Mouse (Mus musculus): Measurements from ENCODE around the gene Otof. TPM values are rescaled to one million over a fixed set of nuclear protein-coding genes. Genes with fewer than 3 reads are reported as not detected.

The Otof gene
- polyA plus RNA-seq, 1 experiment from 2014 or later: not detected

GRCm38 (mm10) chr5:30427406-30427805, 34.3 kb downstream of the Otof start:
- no peak for DNase-seq (ENCODE audit: low read depth, low spot score)
- ChIA-PET CTCF (no interaction called here), POLR2A (no interaction called here)
- TF ChIP-seq CTCF (IDR thresholded peaks at IDR 0.05): no peak
- in situ Hi-C loops (cut with MboI; ENCODE audit: low pct_unique_long_range_greater_than_20kb): no loop called here
- H3K27me3 ChIP-seq: peaks cover 21% of the 10 kb centered on the region
- no peak for ATAC-seq

DNA sequence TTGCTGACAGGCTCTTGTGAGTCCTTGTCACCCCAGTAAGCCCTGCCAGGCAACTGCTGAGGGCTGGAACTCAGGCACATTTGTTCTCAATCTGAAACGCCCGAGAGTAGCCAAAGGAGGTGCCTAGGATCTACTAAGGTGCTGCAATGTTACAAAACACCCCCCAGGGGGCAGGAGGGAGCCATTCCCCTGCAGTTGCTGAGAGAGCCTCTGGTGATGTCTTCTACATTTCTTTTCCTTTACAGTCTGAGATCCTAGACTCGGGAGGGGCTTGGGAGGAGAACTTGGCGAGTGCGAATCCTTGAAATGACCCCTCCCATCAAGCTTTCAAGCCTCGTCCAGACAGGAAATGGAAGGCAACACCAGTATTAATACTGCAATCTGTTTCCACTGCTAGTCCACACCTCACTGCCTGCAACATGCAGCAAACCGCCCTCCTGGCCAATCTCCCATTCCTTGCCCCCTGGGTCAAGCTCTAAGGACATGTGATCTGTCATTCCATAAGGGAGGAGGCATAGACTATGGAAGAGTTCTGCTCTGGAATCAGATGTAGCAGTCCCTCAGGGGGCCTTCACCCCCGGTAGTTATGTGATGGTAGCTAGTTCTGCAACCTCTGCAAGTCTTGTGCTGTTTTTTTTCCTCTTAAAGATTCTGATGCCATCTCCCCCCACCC, 38.0 kb downstream of the Otof start:
- no peak for DNase-seq (ENCODE audit: low read depth, low spot score)
- in situ Hi-C loops (cut with MboI; ENCODE audit: low pct_unique_long_range_greater_than_20kb): loop anchor here (5.0 kb wide), 1 partner anchor 214 kb away; no protein-coding TSS in a partner anchor
- ChIA-PET POLR2A (no interaction called here), CTCF (interaction anchor here (1.0 to 1.4 kb wide), 4 partner anchors 12 to 204 kb away, joined by 3 read pairs; no protein-coding TSS in a partner anchor)
- peaks cover 17% of the 10 kb centered on the region for H3K27me3 ChIP-seq
- ATAC-seq: peak; percentile 33
- TF ChIP-seq CTCF (IDR thresholded peaks at IDR 0.05): peak; percentile 87

DNA sequence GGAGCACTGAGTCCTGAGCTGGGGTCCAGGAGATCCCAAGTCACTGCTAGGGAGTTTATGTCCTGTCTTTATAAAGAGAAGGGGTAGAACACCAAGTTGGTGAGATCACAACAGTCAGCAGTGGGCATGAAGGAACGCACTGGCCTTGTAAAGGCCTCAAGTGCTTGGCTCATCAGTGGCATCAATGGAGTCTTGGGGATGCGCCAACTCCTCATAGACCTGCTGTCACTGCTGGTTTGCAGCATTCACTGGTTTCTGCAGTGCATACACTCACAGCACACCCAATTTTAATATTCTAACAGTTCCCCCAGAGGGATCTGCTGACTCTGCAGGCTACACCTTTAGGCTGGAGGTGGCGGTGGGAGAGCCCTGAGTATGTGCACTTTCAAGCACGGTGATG, 38.6 kb downstream of the Otof start:
- no peak for ATAC-seq
- in situ Hi-C loops (cut with MboI; ENCODE audit: low pct_unique_long_range_greater_than_20kb): loop anchor here (5.0 kb wide), 1 partner anchor 214 kb away; no protein-coding TSS in a partner anchor
- ChIA-PET CTCF (interaction anchor here (1.0 to 1.4 kb wide), 2 partner anchors 12 to 61 kb away, joined by 3 read pairs; no protein-coding TSS in a partner anchor), POLR2A (no interaction called here)
- DNase-seq (ENCODE audit: low read depth, low spot score): no peak
- no peak for TF ChIP-seq CTCF (IDR thresholded peaks at IDR 0.05)
- peaks cover 17% of the 10 kb centered on the region for H3K27me3 ChIP-seq

- CTCF ChIA-PET: no interaction called here
- in situ Hi-C loops (cut with MboI; ENCODE audit: low pct_unique_long_range_greater_than_20kb): no loop called here
- DNase-seq (ENCODE audit: low read depth, low spot score) (no peak), ATAC-seq (no peak)
- no peak for TF ChIP-seq CTCF (IDR thresholded peaks at IDR 0.05)
- peaks cover 21% of the 10 kb centered on the region for H3K27me3 ChIP-seq
- POLR2A ChIA-PET: no interaction called here
Measured at GRCm38 (mm10) chr5:30416665-30417064, 45.1 kb downstream of the Otof start.

- POLR2A ChIA-PET: no interaction called here
- DNase-seq (ENCODE audit: low read depth, low spot score) (no peak), ATAC-seq (no peak)
- no peak for TF ChIP-seq CTCF (IDR thresholded peaks at IDR 0.05)
- peaks cover 19% of the 10 kb centered on the region for H3K27me3 ChIP-seq
- in situ Hi-C loops (cut with MboI; ENCODE audit: low pct_unique_long_range_greater_than_20kb): no loop called here
- CTCF ChIA-PET: interaction anchor here (1.0 kb wide), 1 partner anchor 29 kb away, joined by 3 read pairs; no protein-coding TSS in a partner anchor
Measured at GRCm38 (mm10) chr5:30415876-30416275, 45.9 kb downstream of the Otof start.

DNA sequence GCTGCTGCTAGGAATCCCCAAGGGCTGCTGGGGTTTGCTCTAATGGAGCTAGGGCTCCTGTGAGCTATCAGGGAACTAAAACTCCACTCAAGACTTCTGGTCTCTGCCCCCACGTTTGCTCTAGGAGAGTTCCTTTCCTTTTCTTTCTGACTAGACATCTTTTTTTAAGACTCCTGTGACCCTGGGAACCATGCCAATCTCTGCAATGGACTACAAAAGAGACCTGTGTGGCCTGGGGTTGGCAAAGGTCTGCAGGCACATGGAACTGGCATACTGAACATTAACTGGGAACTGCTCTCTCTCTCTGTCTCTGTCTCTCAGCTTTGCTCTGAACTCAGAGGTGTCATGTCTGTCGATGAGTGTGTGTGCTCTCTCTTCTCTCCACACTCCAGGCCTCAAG, 46.4 kb downstream of the Otof start:
- ChIA-PET POLR2A (no interaction called here), CTCF (interaction anchor here (1.0 kb wide), 1 partner anchor 30 kb away, joined by 3 read pairs; no protein-coding TSS in a partner anchor)
- peaks cover 15% of the 10 kb centered on the region for H3K27me3 ChIP-seq
- no peak for DNase-seq (ENCODE audit: low read depth, low spot score)
- in situ Hi-C loops (cut with MboI; ENCODE audit: low pct_unique_long_range_greater_than_20kb): no loop called here
- no peak for TF ChIP-seq CTCF (IDR thresholded peaks at IDR 0.05)
- no peak for ATAC-seq

DNA sequence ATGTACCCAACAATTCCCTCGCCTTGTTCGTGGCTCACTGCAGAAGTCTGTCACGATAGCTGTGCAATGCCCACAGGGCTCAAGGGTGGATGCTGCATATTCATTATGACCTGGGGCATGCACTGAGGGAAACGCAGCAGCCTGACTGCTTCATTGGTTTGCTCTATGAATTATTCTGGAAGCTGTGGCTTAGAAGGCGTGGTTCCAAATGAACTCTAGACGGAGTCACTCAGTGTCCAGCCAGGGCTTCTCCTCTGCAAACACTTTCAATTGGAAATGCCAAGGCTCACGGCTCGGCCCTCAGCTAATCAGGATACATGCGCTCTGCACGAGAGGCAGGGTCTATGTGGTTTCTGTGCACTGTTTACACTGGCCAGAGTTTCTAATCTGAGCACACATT, 50.2 kb downstream of the Otof start:
- no peak for TF ChIP-seq CTCF (IDR thresholded peaks at IDR 0.05)
- ChIA-PET POLR2A (no interaction called here), CTCF (interaction anchor here (1.1 kb wide), 1 partner anchor 11 kb away, joined by 3 read pairs; no protein-coding TSS in a partner anchor)
- DNase-seq (ENCODE audit: low read depth, low spot score) (no peak), ATAC-seq (no peak)
- peaks cover 12% of the 10 kb centered on the region for H3K27me3 ChIP-seq
- in situ Hi-C loops (cut with MboI; ENCODE audit: low pct_unique_long_range_greater_than_20kb): no loop called here

DNA sequence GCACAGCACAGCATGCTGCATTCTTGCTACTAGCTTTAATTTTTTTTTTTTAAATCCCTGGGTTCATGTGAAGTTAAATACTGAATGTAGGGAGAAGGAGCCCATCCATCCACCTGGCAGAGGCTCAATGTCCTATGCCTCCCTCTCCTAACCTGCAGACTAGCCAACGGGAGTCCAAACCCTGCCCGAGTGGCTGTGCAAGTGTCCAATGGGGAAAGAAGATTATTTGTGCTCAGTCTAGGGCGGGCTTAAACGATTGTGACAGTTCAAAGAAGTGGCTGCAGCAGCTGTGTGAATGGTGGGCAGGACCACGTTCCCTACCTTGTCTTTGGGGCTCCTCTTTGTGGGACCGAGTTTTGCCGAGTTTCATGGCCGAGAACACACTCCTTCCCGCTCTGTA, 54.9 kb downstream of the Otof start:
- TF ChIP-seq CTCF (IDR thresholded peaks at IDR 0.05): no peak
- no peak for DNase-seq (ENCODE audit: low read depth, low spot score)
- POLR2A ChIA-PET: no interaction called here
- in situ Hi-C loops (cut with MboI; ENCODE audit: low pct_unique_long_range_greater_than_20kb): no loop called here
- CTCF ChIA-PET: interaction anchor here (0.8 to 1.0 kb wide), 2 partner anchors 18 to 198 kb away, joined by 3 read pairs; no protein-coding TSS in a partner anchor
- no peak for ATAC-seq
- peaks cover 13% of the 10 kb centered on the region for H3K27me3 ChIP-seq

DNA sequence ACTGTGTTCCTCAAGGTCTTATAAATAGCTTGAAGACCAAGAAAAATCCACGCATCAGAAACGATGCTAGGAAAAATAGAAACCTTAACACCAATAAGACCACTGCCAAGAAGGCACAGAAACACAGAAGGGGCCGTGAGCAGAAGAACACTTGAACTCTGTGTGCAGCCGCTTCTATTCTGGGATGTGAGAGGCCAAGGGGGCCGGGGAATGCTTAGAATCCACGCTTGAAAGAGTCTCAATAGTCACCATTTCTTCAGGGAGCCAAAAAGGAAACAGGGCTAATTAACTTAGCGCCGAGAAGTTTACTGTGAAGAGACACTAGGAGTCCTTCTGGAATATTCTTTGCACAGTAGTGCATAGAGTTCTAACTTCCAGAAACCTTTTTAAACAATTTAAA, 60.6 kb downstream of the Otof start:
- ChIA-PET POLR2A (interaction anchor here (0.5 kb wide), 2 partner anchors 24 to 241 kb away, joined by 3 to 4 read pairs; no protein-coding TSS in a partner anchor), CTCF (interaction anchor here (1.0 kb wide), 1 partner anchor 112 kb away, joined by 3 read pairs; no protein-coding TSS in a partner anchor)
- no peak for DNase-seq (ENCODE audit: low read depth, low spot score)
- no peak for ATAC-seq
- peaks cover 14% of the 10 kb centered on the region for H3K27me3 ChIP-seq
- TF ChIP-seq CTCF (IDR thresholded peaks at IDR 0.05): no peak
- in situ Hi-C loops (cut with MboI; ENCODE audit: low pct_unique_long_range_greater_than_20kb): no loop called here

DNA sequence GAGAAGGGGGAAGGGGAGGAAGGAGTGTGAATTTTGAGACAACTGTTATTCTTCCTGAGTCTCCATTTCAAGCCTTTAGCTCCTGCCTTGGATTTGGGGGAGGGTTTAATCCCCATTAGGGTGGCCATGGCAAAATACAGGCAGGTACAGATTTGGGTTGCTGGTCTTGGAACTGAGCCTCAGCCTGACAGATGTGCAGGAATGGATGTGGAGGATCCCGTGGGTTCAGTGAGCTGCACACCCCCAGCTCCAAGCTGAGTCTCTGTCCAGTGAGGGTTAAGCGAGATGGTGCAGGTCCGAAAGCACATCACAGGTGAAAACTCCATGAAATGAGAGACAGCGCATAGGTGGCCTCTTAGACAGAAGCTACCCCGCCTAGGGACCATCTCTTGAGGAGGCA, 61.2 kb downstream of the Otof start:
- CTCF ChIA-PET: interaction anchor here (1.0 kb wide), 1 partner anchor 113 kb away, joined by 3 read pairs; no protein-coding TSS in a partner anchor
- in situ Hi-C loops (cut with MboI; ENCODE audit: low pct_unique_long_range_greater_than_20kb): no loop called here
- DNase-seq (ENCODE audit: low read depth, low spot score) (no peak), ATAC-seq (no peak)
- no peak for TF ChIP-seq CTCF (IDR thresholded peaks at IDR 0.05)
- H3K27me3 ChIP-seq: peaks cover 14% of the 10 kb centered on the region
- POLR2A ChIA-PET: interaction anchor here (0.5 kb wide), 1 partner anchor 242 kb away, joined by 4 read pairs; no protein-coding TSS in a partner anchor

DNA sequence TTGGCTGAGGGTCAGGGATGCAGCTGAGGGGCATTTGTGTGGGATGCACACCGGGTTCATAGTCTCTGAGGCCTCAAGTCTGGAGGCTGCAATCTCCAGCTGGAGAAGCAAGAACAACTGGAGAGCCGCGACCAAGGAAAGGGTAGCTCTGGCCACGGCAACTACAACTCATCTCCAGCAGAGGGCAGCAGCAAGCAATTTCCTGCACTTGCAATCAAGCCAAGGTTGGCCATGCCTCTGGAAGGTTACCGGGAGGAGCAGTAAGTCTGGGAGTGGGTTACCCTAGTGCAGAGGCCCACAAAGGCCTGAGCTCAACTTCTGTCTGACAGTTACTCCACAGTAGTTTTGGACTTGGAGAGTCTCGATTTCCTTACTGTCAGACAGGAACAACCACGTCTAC, 70.3 kb downstream of the Otof start:
- ChIA-PET CTCF (interaction anchor here (0.6 to 1.6 kb wide), 12 partner anchors 9 to 384 kb away, joined by 3 to 7 read pairs (median 3); partner anchors contain the start of gene Slc35f6), POLR2A (no interaction called here)
- peaks cover 30% of the 10 kb centered on the region for H3K27me3 ChIP-seq
- in situ Hi-C loops (cut with MboI; ENCODE audit: low pct_unique_long_range_greater_than_20kb): no loop called here
- ATAC-seq: peak; percentile 62
- no peak for DNase-seq (ENCODE audit: low read depth, low spot score)
- TF ChIP-seq CTCF (IDR thresholded peaks at IDR 0.05): no peak

Data from Patski (cell line).